Mouse (Mus musculus) cortical plate, adult 2 months (tissue): Measurements from ENCODE around the gene Elf4.

Experiments
- CTCF ChIP-seq: fragments of 200-500 bp; IDR thresholded peaks from 2 replicates; pipeline ENCODE4 v1.5.1; 2011; ENCODE audit warnings: mild to moderate bottlenecking, control low read depth, low read length; ENCODE audit not compliant: insufficient read depth; ENCODE audit errors: extremely low read depth
- POLR2A ChIP-seq: fragments of 200-500 bp; IDR thresholded peaks from 2 replicates; pipeline ENCODE4 v1.6.1; 2011; ENCODE audit warnings: mild to moderate bottlenecking, low read length, control low read depth; ENCODE audit not compliant: insufficient read depth; ENCODE audit errors: extremely low read depth

- TF ChIP-seq CTCF (no peak), POLR2A (no peak)
Observed at GRCm38 (mm10) chrX:48460496-48460895, 2.4 kb downstream of the Elf4 start.
